Mouse (Mus musculus) lung, embryonic 14.5 days (tissue): ENCODE measurements around the gene Galnt10. TPM values are rescaled to one million over a fixed set of nuclear protein-coding genes. Genes with fewer than 3 reads are reported as not detected.

ENCODE experiments used
- ATAC-seq: fragments of 200-750 bp; cut with Nextera tagmentation; 2 replicates; pipeline ENCODE4 v1.8.0; 2017; ENCODE audit warnings: mild to moderate bottlenecking, moderate TSS enrichment, moderate library complexity; ENCODE audit not compliant: insufficient read depth
- DNase-seq: peaks from one replicate; pipeline ENCODE4 v3.0.0-alpha.2; 2015
- H3K27ac ChIP-seq: fragments of 300-500 bp; sonication (generic); 2 replicates; pipeline ENCODE4 v1.5.1; 2014; ENCODE audit warnings: low read depth, mild to moderate bottlenecking, moderate library complexity
- H3K27me3 ChIP-seq: fragments of 300-500 bp; sonication (generic); 2 replicates; pipeline ENCODE4 v1.6.1; 2014; ENCODE audit warnings: low read length, control low read depth; ENCODE audit not compliant: insufficient read depth
- H3K36me3 ChIP-seq: fragments of 300-500 bp; sonication (generic); 2 replicates; pipeline ENCODE4 v1.6.1; 2014; ENCODE audit warnings: control low read depth; ENCODE audit not compliant: insufficient read depth
- H3K4me1 ChIP-seq: fragments of 300-500 bp; sonication (generic); 2 replicates; pipeline ENCODE4 v1.6.1; 2014; ENCODE audit warnings: antibody characterized with exemption, control low read depth; ENCODE audit not compliant: insufficient read depth
- H3K4me2 ChIP-seq: fragments of 300-500 bp; sonication (generic); 2 replicates; pipeline ENCODE4 v1.6.1; 2014; ENCODE audit warnings: mild to moderate bottlenecking
- H3K4me3 ChIP-seq: fragments of 300-500 bp; sonication (generic); 2 replicates; pipeline ENCODE4 v1.5.1; 2014; ENCODE audit warnings: low read depth, low read length
- H3K9ac ChIP-seq: fragments of 300-500 bp; sonication (generic); 2 replicates; pipeline ENCODE4 v1.6.1; 2014
- H3K9me3 ChIP-seq: fragments of 300-500 bp; sonication (generic); 2 replicates; pipeline ENCODE4 v1.6.1; 2016; ENCODE audit warnings: low read depth, low read length, control low read depth
- CTCF ChIP-seq: IDR thresholded peaks from 2 replicates; pipeline ENCODE4 v1.5.1; 2016; ENCODE audit warnings: antibody characterized with exemption, low read depth
- WGBS: fragments of 180-500 bp; shearing (Covaris S2); extraction: QIAGEN DNeasy Blood & Tissue Kit; methylation state at CpG from one replicate; pipeline ENCODE4 v1.1.7; 2014; 5-methylcytosine and 5-hydroxymethylcytosine counted together
- polyA plus RNA-seq: library from polyadenylated mRNA; unstranded; fragments of >200 nt; fragmentation: Nextera tagmentation; extraction: Ambion mirVana; gene quantifications from 2 replicates; pipeline ENCODE4 v1.2.1, GENCODE M21; 2014

Gene Galnt10
- polyA plus RNA-seq, 1 experiment from 2014 or later, result 11.9 TPM

DNA sequence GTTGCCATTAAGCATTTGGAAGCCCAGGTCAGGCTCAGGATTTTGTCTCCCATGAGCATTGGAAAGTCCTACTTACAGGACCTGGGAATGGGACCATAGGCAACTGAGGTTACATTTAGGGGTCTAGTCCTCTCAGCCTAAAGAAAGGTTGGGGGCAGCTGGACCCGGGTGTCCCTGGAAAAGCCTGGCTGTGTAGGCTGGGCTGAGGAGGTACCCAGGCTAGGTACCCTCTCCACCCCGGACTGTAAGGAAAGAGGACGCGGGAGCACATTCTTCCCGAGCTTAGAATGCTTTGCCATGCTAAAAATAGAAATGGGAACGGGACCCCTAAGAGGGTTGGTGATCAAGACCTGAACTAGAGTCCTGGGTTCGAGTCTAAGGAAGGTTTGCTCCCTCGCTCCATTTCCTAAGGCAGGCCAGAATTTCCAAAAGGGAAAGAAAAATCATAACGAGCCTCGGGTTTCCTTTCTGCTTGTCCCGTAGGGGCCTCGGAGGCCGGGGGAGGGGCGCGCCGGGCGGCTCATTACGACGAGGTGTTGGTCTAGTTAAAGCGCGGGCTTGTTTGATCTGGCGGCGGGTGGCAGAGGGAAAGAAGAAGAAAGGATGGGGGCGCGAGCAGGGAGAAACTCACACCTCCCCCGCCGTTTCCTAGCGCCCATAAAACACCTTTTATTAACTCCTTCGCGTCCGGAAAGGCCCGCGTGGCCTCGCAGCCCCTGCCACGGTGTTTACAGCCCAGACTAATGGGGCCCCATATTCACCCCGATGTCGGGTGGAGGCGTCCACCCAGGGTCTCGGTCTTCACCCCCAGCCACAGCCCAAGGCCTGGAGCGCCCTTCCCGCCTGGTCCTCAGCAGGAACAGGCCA lies 182.0 kb downstream of the Galnt10 start:
- Histone ChIP-seq H3K36me3 (no peaks in the 10 kb centered on the region), H3K4me3 (peak overlapping the region; percentile 32), H3K27ac (no peak overlapping the region), H3K4me1 (0 out of 2 replicates have a peak, but pooled peaks cover 5% of the 10 kb centered on the region), H3K9me3 (no peaks in the 10 kb centered on the region), H3K4me2 (peak overlapping the region; percentile 60), H3K27me3 (peaks cover 81% of the 10 kb centered on the region), H3K9ac (peak overlapping the region; percentile 34; the same call in 1 of the 2 replicates)
- no peak for ATAC-seq
- DNase-seq, result no peak
- WGBS, result 1% methylated on average over 41 of the region's 41 CpGs
- no peak for TF ChIP-seq CTCF

DNA sequence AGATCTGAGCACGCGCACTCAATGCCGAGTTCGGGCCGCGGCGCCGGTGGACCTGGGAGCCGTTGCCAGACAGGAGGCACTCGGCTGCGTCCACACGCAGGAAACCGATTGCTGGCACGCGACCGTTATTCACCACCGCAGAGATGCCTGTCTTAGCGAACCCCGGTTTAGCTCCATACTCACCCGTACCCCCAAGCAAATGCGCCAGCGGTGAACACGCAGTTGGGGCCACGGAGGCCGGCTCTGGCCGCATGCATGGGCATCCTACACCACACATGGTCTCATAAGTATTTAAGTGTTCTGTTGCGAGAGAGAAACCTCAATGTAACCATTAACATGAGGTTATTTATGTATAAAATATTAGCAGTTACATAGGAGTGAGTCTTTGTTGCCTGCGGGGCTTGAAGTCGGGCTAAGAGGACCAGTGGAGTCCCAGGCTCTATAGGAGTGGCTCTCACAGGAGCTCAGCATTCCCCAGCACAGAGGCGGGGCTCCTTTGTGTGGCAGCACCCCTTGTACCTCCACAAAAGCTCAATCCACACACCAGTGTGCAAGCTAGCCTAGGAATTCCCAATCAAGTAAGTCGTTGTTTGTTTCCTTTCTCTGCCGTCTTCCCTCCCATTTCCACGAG lies 182.8 kb downstream of the Galnt10 start:
- TF ChIP-seq CTCF, result no peak
- no peaks in the 10 kb centered on the region for H3K36me3 ChIP-seq
- H3K4me2 ChIP-seq, result peak overlapping the region; percentile 60
- peaks cover 88% of the 10 kb centered on the region for H3K27me3 ChIP-seq
- no peaks in the 10 kb centered on the region for H3K9me3 ChIP-seq
- DNase-seq (peak; percentile 41), ATAC-seq (no peak)
- peak overlapping the region; percentile 34; the same call in 1 of the 2 replicates for H3K9ac ChIP-seq
- WGBS, result under 1% methylated on average over 33 of the region's 33 CpGs
- 0 out of 2 replicates have a peak, but pooled peaks cover 5% of the 10 kb centered on the region for H3K4me1 ChIP-seq
- H3K4me3 ChIP-seq, result peak overlapping the region; percentile 32
- no peak overlapping the region for H3K27ac ChIP-seq

DNA sequence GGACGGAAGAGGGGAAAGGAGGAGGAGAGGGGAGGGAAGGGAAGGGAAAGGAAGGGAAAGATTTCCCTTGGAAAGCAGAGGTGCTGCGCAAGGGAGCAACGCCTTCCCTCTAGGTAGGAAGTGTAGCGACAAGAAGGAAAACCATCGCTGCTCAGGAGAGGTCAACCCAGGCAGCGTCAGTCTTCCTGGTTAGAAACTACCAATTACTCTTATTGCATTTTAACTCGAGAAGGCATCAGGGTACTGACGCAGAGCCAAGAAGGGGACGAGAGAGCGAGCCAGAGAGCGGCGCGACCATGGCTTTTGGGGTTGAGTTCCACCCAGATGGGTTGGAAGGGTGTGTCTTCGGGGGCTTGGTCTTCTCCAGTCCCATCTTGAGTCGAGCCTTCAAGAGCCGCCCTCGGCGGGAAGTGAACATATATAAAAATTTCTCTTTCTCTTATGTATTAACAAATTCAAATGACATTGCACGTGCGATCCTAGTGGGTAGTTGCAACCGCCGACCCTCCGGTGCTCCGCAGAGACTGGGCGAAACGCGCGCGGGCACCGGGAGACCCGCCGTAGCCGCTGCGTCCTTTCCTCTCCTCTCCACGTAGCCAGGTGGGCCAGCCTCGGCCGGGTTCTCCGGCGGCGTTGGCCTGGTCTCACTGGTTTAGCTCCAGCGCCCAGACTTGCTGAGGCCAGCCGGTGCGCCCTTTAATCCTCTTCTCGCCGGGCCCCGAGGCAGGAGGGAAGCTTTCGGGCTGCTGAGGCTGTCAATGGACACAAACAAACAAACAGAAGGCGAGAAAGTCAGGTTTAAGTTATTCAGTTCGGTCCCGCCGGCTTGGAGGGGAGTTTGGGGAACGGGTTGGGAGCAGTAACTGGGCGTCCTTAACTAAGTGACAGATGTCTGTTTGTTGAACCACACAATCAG lies 184.0 kb downstream of the Galnt10 start:
- ATAC-seq, result no peak
- H3K36me3 ChIP-seq, result no peaks in the 10 kb centered on the region
- DNase-seq, result no peak
- 0 out of 2 replicates have a peak, but pooled peaks cover 5% of the 10 kb centered on the region for H3K4me1 ChIP-seq
- no peak overlapping the region for H3K27ac ChIP-seq
- H3K4me3 ChIP-seq, result no peak overlapping the region; the same call in 1 of the 2 replicates
- no peak for TF ChIP-seq CTCF
- WGBS, result 4% methylated on average over 53 of the region's 53 CpGs
- H3K9me3 ChIP-seq, result no peaks in the 10 kb centered on the region
- H3K9ac ChIP-seq, result no peak overlapping the region
- peaks cover 96% of the 10 kb centered on the region for H3K27me3 ChIP-seq
- H3K4me2 ChIP-seq, result no peak overlapping the region

- H3K9me3 ChIP-seq, result no peaks in the 10 kb centered on the region
- H3K4me1 ChIP-seq, result 0 out of 2 replicates have a peak, but pooled peaks cover 5% of the 10 kb centered on the region
- H3K4me2 ChIP-seq, result no peak overlapping the region
- no peak for TF ChIP-seq CTCF
- H3K27ac ChIP-seq, result no peak overlapping the region
- no peak overlapping the region for H3K4me3 ChIP-seq
- DNase-seq, result no peak
- no peaks in the 10 kb centered on the region for H3K36me3 ChIP-seq
- H3K9ac ChIP-seq, result no peak overlapping the region
- 26% methylated on average over 17 of the region's 17 CpGs for WGBS
- H3K27me3 ChIP-seq, result peaks cover 98% of the 10 kb centered on the region
- ATAC-seq, result no peak
Measured at GRCm38 (mm10) chr11:57829871-57830775, 184.9 kb downstream of the Galnt10 start.

DNA sequence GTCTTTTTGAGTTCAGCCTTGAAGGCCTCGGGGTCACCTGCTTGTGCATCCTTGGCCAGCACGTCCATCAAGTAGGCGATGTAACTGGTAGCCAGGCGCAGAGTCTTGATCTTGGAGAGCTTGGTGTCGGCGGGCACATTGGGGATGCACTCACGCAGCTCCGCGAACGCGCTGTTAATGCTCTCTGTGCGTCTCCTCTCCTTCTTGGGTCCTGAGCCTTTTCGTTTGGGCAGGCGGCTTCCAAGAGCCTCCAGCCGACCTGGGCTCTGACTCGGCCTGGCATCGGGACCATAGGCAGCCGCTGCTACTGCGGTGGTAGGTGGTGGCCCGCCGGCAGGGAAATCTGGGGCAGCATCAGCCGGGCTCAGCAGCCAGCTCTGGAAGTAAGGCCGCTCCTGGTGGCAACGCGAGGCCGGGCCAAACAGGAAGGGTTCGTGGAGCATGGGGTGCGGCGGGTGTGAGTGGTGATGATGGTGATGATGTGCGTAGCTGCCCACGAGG lies 186.1 kb downstream of the Galnt10 start:
- H3K9ac ChIP-seq, result no peak overlapping the region
- 6% methylated on average over 31 of the region's 31 CpGs for WGBS
- DNase-seq (no peak), ATAC-seq (no peak)
- H3K27me3 ChIP-seq, result peaks cover 98% of the 10 kb centered on the region
- TF ChIP-seq CTCF, result no peak
- H3K4me3 ChIP-seq, result no peak overlapping the region
- no peak overlapping the region for H3K4me2 ChIP-seq
- H3K4me1 ChIP-seq, result 0 out of 2 replicates have a peak, but pooled peaks cover 5% of the 10 kb centered on the region
- no peaks in the 10 kb centered on the region for H3K36me3 ChIP-seq
- H3K9me3 ChIP-seq, result no peaks in the 10 kb centered on the region
- H3K27ac ChIP-seq, result no peak overlapping the region

GRCm38 (mm10) chr11:57831861-57832260 lies 186.6 kb downstream of the Galnt10 start:
- Histone ChIP-seq H3K36me3 (no peaks in the 10 kb centered on the region), H3K9ac (no peak overlapping the region), H3K9me3 (no peaks in the 10 kb centered on the region), H3K27me3 (peaks cover 98% of the 10 kb centered on the region), H3K4me2 (no peak overlapping the region), H3K4me3 (no peak overlapping the region), H3K4me1 (0 out of 2 replicates have a peak, but pooled peaks cover 5% of the 10 kb centered on the region), H3K27ac (no peak overlapping the region)
- 13% methylated on average over 16 of the region's 16 CpGs for WGBS
- no peak for TF ChIP-seq CTCF
- ATAC-seq, result no peak
- DNase-seq, result no peak
